Mouse (Mus musculus): ENCODE measurements around the gene Fcgr2b. TPM values are rescaled to one million over a fixed set of nuclear protein-coding genes. Genes with fewer than 3 reads are reported as not detected.

Gene Fcgr2b
- total and polyA plus RNA-seq, 3 experiments = 4.7 to 8.2 TPM; not detected in 1

DNA sequence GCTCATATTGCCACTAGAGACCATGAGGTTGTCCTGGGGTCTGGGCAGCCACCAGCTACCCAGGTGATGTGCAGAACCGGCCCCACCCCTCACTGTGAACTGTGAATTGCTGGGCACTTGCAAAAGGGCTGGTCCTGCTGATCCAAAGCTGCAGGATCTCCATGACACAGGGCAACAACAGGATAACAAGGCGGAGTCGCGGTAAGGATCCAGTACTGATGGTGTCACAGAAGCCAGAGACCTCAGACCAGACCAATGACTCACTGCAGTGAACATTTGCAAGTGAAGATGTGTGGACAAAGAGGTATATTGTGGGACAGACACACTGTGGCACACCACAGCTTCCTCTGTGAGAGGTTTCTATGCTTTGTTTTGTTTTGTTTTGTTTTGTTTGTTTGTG is 2.3 kb upstream of the Fcgr2b start:
- Histone ChIP-seq H3K9me3 (replicated peaks; ENCODE audit: insufficient read depth, low read length) (no peaks in the 10 kb centered on the region), H3K4me3 (ENCODE audit: control insufficient read depth in 1 of 2, insufficient read depth in 1 of 2, low read depth in 2 of 2, low read length in 2 of 2) (no peak overlapping the region), H3K4me1 (ENCODE audit: control insufficient read depth in 1 of 2, insufficient read depth in 2 of 2, low read length in 2 of 2) (peaks cover 6 to 13% of the 10 kb centered on the region in 2 experiments), H3K27ac (ENCODE audit: control insufficient read depth, low read depth, low read length) (no peak overlapping the region), H3K27me3 (ENCODE audit: control insufficient read depth in 1 of 2, insufficient read depth in 2 of 2, low read length in 2 of 2) (no peaks in the 10 kb centered on the region), H3K9ac (ENCODE audit: control insufficient read depth, low read depth, low read length, poor library complexity, severe bottlenecking) (no peak overlapping the region), H3K79me2 (ENCODE audit: control insufficient read depth, insufficient read depth, low read length, poor library complexity) (no peaks in the 10 kb centered on the region), H3K36me3 (ENCODE audit: control insufficient read depth in 1 of 2, insufficient read depth in 2 of 2, low read length in 2 of 2) (peaks cover 0 to 6% of the 10 kb centered on the region in 2 experiments; a peak in 2 of 4 replicates)
- DNase-seq (ENCODE audit: low read depth, low spot score) = no peak
- TF ChIP-seq TBP (IDR thresholded peaks at IDR 0.05; ENCODE audit: low read depth, low read length) (no peak), CTCF (IDR thresholded peaks at IDR 0.05 in 2 of 3, conservative IDR thresholded peaks at IDR 0.05 in 1 of 3; ENCODE audit: control insufficient read depth in 1 of 3, insufficient read depth in 1 of 3, low read depth in 2 of 3, low read length in 3 of 3, poor library complexity in 1 of 3, severe bottlenecking in 1 of 3) (no peak), SIN3A (IDR thresholded peaks at IDR 0.05; ENCODE audit: low read length) (no peak), MYC (IDR thresholded peaks at IDR 0.05; ENCODE audit: low read depth, low read length) (no peak), MAX (IDR thresholded peaks at IDR 0.05; ENCODE audit: low read length) (no peak), ZC3H11A (IDR thresholded peaks at IDR 0.05; ENCODE audit: low read depth, low read length) (no peak)

- peaks cover 0 to 20% of the 10 kb centered on the region in 2 experiments; a peak in 2 of 4 replicates for H3K36me3 ChIP-seq (ENCODE audit: control insufficient read depth in 1 of 2, insufficient read depth in 2 of 2, low read length in 2 of 2)
- H3K9ac ChIP-seq (ENCODE audit: control insufficient read depth, low read depth, low read length, poor library complexity, severe bottlenecking) = peak overlapping the region; percentile 69
- TF ChIP-seq CTCF (IDR thresholded peaks at IDR 0.05 in 2 of 3, conservative IDR thresholded peaks at IDR 0.05 in 1 of 3; ENCODE audit: control insufficient read depth in 1 of 3, insufficient read depth in 1 of 3, low read depth in 2 of 3, low read length in 3 of 3, poor library complexity in 1 of 3, severe bottlenecking in 1 of 3) (no peak), ETS1 (IDR thresholded peaks at IDR 0.05; ENCODE audit: low read depth, low read length) (peak; percentile 59; the same call in 1 of the 2 replicates), TBP (IDR thresholded peaks at IDR 0.05; ENCODE audit: low read depth, low read length) (peak; percentile 48; the same call in 1 of the 2 replicates), POLR2AphosphoS5 (IDR thresholded peaks at IDR 0.05; ENCODE audit: borderline replicate concordance, low read depth, low read length) (no peak), NELFE (IDR thresholded peaks at IDR 0.05; ENCODE audit: low read depth, low read length) (peak; percentile 26; the same call in 1 of the 2 replicates), TCF12 (IDR thresholded peaks at IDR 0.05; ENCODE audit: low read depth, low read length) (0 out of 2 replicates have a peak, but pooled peaks have one; percentile 23), MXI1 (IDR thresholded peaks at IDR 0.05; ENCODE audit: low read depth, low read length) (peak; percentile 65), USF2 (IDR thresholded peaks at IDR 0.05; ENCODE audit: borderline replicate concordance in 1 of 2, insufficient read depth in 1 of 2, low read depth in 1 of 2, low read length in 2 of 2) (no peak), ELF1 (IDR thresholded peaks at IDR 0.05; ENCODE audit: low read depth, low read length) (no peak), RAD21 (IDR thresholded peaks at IDR 0.05; ENCODE audit: low read depth, low read length) (no peak), SMC3 (IDR thresholded peaks at IDR 0.05; ENCODE audit: low read depth, low read length) (no peak), MYB (IDR thresholded peaks at IDR 0.05; ENCODE audit: low read depth, low read length) (peak; percentile 63), JUND (IDR thresholded peaks at IDR 0.05; ENCODE audit: low read depth, low read length) (no peak), MAX (IDR thresholded peaks at IDR 0.05; ENCODE audit: low read length) (no peak), MYC (IDR thresholded peaks at IDR 0.05; ENCODE audit: low read depth, low read length) (no peak), RCOR1 (IDR thresholded peaks at IDR 0.05; ENCODE audit: low read depth, low read length) (0 out of 2 replicates have a peak, but pooled peaks have one; percentile 44), POLR2AphosphoS2 (IDR thresholded peaks at IDR 0.05; ENCODE audit: low read length) (no peak), POLR2A (IDR thresholded peaks at IDR 0.05; ENCODE audit: control insufficient read depth in 1 of 2, insufficient read depth in 1 of 2, low read depth in 1 of 2, low read length in 2 of 2, poor library complexity in 1 of 2) (peak in 1 of 2 experiments; percentile 66; a peak in 2 of 4 replicates), ZC3H11A (IDR thresholded peaks at IDR 0.05; ENCODE audit: low read depth, low read length) (no peak), CHD1 (IDR thresholded peaks at IDR 0.05; ENCODE audit: low read depth, low read length) (no peak), GATA1 (IDR thresholded peaks at IDR 0.05; ENCODE audit: low read depth, low read length) (no peak), SIN3A (IDR thresholded peaks at IDR 0.05; ENCODE audit: low read length) (peak; percentile 63), EP300 (IDR thresholded peaks at IDR 0.05; ENCODE audit: low read depth in 1 of 2, low read length in 2 of 2) (peak; percentile 65 to 67), NRF1 (IDR thresholded peaks at IDR 0.05; ENCODE audit: insufficient read depth, low read depth, low read length, poor library complexity, severe bottlenecking) (no peak), BHLHE40 (IDR thresholded peaks at IDR 0.05; ENCODE audit: borderline replicate concordance, low read depth, low read length) (no peak)
- H3K27ac ChIP-seq (ENCODE audit: control insufficient read depth, low read depth, low read length) = peak overlapping the region; percentile 66
- H3K4me1 ChIP-seq (ENCODE audit: control insufficient read depth in 1 of 2, insufficient read depth in 2 of 2, low read length in 2 of 2) = peaks cover 7 to 25% of the 10 kb centered on the region in 2 experiments
- peak overlapping the region; percentile 46 to 78 for H3K4me3 ChIP-seq (ENCODE audit: control insufficient read depth in 1 of 2, insufficient read depth in 1 of 2, low read depth in 2 of 2, low read length in 2 of 2)
- H3K79me2 ChIP-seq (ENCODE audit: control insufficient read depth, insufficient read depth, low read length, poor library complexity) = no peaks in the 10 kb centered on the region
- peak; percentile 87 for DNase-seq (ENCODE audit: low read depth, low spot score)
- no peaks in the 10 kb centered on the region for H3K9me3 ChIP-seq (replicated peaks; ENCODE audit: insufficient read depth, low read length)
- no peaks in the 10 kb centered on the region for H3K27me3 ChIP-seq (ENCODE audit: control insufficient read depth in 1 of 2, insufficient read depth in 2 of 2, low read length in 2 of 2)
Observed at GRCm38 (mm10) chr1:170975751-170976161, 591 bp downstream of the Fcgr2b start.

All from MEL (cell line).